Mouse (Mus musculus): ENCODE results near the gene Gm10842.
"Not testable (repeated sequence)": the region's sequence is repeated elsewhere in the genome, so short reads cannot be mapped to it uniquely, and the experiment has no call there.

Gene Gm10842

DNA sequence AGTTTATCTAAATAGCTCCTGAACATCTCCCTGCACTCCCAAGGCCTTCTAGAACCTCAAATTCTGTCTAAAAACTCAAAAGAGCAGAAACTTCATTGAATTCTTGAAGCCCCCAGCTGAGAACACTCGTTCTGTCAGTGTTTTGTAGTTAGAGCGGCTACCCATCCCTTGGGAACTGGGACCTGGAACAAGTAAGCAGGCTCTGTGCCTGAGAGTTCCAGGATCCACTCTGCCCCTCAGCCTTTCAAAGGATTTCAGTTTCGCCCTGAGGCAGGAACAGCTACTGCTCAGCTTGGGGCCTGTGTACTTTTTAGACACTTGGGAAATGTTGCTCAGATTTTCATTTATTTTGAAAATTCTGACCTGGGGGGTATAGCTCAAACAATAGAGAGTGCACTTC lies at the start of gene Gm10842:
TSS of gene Gm10842 (plus strand) at position 301 of the 400 bp plus-strand sequence.
- no peak for DNase-seq (ENCODE audit: low read depth, low spot score)
- Histone ChIP-seq H3K36me3 (ENCODE audit: control insufficient read depth, insufficient read depth, low read length, poor library complexity, severe bottlenecking) (no peaks in the 10 kb centered on the region), H3K27me3 (ENCODE audit: control insufficient read depth, insufficient read depth, low read length, poor library complexity, severe bottlenecking) (no peaks in the 10 kb centered on the region)

GRCm38 (mm10) chr11:105112448-105112847 lies 34.2 kb upstream of the Gm10842 start:
- DNase-seq (ENCODE audit: low read depth, low spot score); H3K36me3 ChIP-seq (ENCODE audit: control insufficient read depth, insufficient read depth, low read length, poor library complexity, severe bottlenecking); H3K27me3 ChIP-seq (ENCODE audit: control insufficient read depth, insufficient read depth, low read length, poor library complexity, severe bottlenecking): not testable (repeated sequence)

GRCm38 (mm10) chr11:105117814-105118213 lies 28.9 kb upstream of the Gm10842 start:
- Histone ChIP-seq H3K36me3 (ENCODE audit: control insufficient read depth, insufficient read depth, low read length, poor library complexity, severe bottlenecking) (no peaks in the 10 kb centered on the region), H3K27me3 (ENCODE audit: control insufficient read depth, insufficient read depth, low read length, poor library complexity, severe bottlenecking) (0 out of 2 replicates have a peak, but pooled peaks cover 2% of the 10 kb centered on the region)
- DNase-seq (ENCODE audit: low read depth, low spot score) = no peak

GRCm38 (mm10) chr11:105120551-105121061 lies 26.1 kb upstream of the Gm10842 start:
- H3K36me3 ChIP-seq (ENCODE audit: control insufficient read depth, insufficient read depth, low read length, poor library complexity, severe bottlenecking) = no peaks in the 10 kb centered on the region
- DNase-seq (ENCODE audit: low read depth, low spot score) = no peak

GRCm38 (mm10) chr11:105121792-105122191 lies 24.9 kb upstream of the Gm10842 start:
- H3K36me3 ChIP-seq (ENCODE audit: control insufficient read depth, insufficient read depth, low read length, poor library complexity, severe bottlenecking); H3K27me3 ChIP-seq (ENCODE audit: control insufficient read depth, insufficient read depth, low read length, poor library complexity, severe bottlenecking); DNase-seq (ENCODE audit: low read depth, low spot score): not testable (repeated sequence)

More at GRCm38 (mm10) chr11:105120551-105121061, 26.1 kb upstream of the Gm10842 start:
- H3K27me3 ChIP-seq (ENCODE audit: control insufficient read depth, insufficient read depth, low read length, poor library complexity, severe bottlenecking) = 0 out of 2 replicates have a peak, but pooled peaks cover 2% of the 10 kb centered on the region

DNA sequence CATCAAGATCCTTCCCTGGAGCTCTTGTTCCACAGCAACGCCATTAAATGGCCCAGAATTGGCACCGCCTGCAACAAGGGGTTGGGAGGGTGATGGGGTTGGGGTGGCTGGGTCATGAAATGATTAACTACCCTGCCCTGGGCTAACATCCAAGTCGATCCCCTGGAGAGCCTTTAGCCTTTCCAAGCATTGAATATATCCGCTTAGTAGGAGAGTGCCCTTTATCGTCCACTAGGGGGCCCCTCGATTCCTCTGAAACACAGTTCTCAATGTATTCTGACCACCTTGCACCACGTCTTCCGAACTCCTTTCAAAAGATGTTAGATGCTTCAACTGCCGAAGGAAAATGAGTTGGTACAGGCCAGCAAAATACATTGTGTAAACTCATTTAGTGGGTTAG lies 22.7 kb upstream of the Gm10842 start:
- Histone ChIP-seq H3K36me3 (ENCODE audit: control insufficient read depth, insufficient read depth, low read length, poor library complexity, severe bottlenecking) (no peaks in the 10 kb centered on the region), H3K27me3 (ENCODE audit: control insufficient read depth, insufficient read depth, low read length, poor library complexity, severe bottlenecking) (no peaks in the 10 kb centered on the region)
- peak; percentile 66 for DNase-seq (ENCODE audit: low read depth, low spot score)

- no peaks in the 10 kb centered on the region for H3K27me3 ChIP-seq (ENCODE audit: control insufficient read depth, insufficient read depth, low read length, poor library complexity, severe bottlenecking)
- H3K36me3 ChIP-seq (ENCODE audit: control insufficient read depth, insufficient read depth, low read length, poor library complexity, severe bottlenecking) = no peaks in the 10 kb centered on the region
- peak; percentile 90 for DNase-seq (ENCODE audit: low read depth, low spot score)
Measured at GRCm38 (mm10) chr11:105125735-105126519, 20.8 kb upstream of the Gm10842 start, which contains the start of gene Mettl2. TSS of gene Mettl2 (plus strand) at chr11:105126425.

DNA sequence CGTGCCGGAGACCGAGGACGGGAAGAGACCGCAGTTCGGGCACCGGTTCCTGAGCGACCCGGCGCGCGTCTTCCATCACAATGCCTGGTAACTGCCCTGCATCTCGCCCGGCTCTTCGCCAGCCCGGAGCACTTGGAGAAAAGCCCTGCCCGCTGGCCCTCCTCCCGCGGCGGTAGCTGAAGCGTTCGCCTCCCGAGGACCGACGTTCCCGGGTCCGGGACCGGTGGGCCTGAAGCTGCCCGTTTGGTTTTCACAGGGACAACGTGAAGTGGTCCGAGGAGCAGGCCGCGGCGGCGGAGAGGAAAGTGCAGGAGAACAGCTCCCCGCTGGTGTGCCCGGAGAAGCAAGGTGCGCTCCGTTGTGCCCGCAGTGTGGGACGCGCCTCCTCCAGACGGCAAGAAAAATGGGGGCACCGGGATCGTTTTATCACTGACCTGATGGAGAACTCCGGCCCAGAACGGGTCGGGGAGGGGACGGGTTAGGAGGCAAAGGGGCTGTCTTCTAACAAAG lies 20.1 kb upstream of the Gm10842 start:
- DNase-seq (ENCODE audit: low read depth, low spot score) = no peak
- Histone ChIP-seq H3K27me3 (ENCODE audit: control insufficient read depth, insufficient read depth, low read length, poor library complexity, severe bottlenecking) (no peaks in the 10 kb centered on the region), H3K36me3 (ENCODE audit: control insufficient read depth, insufficient read depth, low read length, poor library complexity, severe bottlenecking) (no peaks in the 10 kb centered on the region)

- Histone ChIP-seq H3K36me3 (ENCODE audit: control insufficient read depth, insufficient read depth, low read length, poor library complexity, severe bottlenecking) (peaks cover 13% of the 10 kb centered on the region), H3K27me3 (ENCODE audit: control insufficient read depth, insufficient read depth, low read length, poor library complexity, severe bottlenecking) (no peaks in the 10 kb centered on the region)
- DNase-seq (ENCODE audit: low read depth, low spot score) = no peak
Measured at GRCm38 (mm10) chr11:105135692-105136091, 11.0 kb upstream of the Gm10842 start.

DNA sequence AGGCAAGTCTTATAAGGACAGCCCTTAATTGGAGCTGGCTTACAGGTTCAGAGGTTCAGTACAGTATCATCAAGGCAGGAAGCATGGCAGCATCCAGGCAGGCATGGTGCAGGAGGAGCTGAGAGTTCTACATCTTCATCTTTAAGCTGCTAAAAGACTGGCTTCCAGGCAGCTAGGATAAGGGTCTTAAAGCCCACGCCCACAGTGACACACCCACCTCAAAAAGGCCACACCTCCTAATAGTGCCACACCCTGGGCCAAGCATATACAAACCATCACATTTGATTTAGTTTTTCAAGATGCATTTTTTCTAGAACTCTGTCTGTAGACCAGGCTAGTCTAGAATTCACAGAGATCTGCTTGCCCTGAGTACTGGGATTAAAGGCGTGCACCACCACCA lies 9.4 kb upstream of the Gm10842 start:
- H3K27me3 ChIP-seq (ENCODE audit: control insufficient read depth, insufficient read depth, low read length, poor library complexity, severe bottlenecking); DNase-seq (ENCODE audit: low read depth, low spot score): not testable (repeated sequence)
- peaks cover 16% of the 10 kb centered on the region for H3K36me3 ChIP-seq (ENCODE audit: control insufficient read depth, insufficient read depth, low read length, poor library complexity, severe bottlenecking)

- DNase-seq (ENCODE audit: low read depth, low spot score); H3K27me3 ChIP-seq (ENCODE audit: control insufficient read depth, insufficient read depth, low read length, poor library complexity, severe bottlenecking): not testable (repeated sequence)
- peaks cover 11% of the 10 kb centered on the region for H3K36me3 ChIP-seq (ENCODE audit: control insufficient read depth, insufficient read depth, low read length, poor library complexity, severe bottlenecking)
Measured at GRCm38 (mm10) chr11:105140512-105140911, 6.2 kb upstream of the Gm10842 start.

GRCm38 (mm10) chr11:105141115-105141514 lies 5.6 kb upstream of the Gm10842 start:
- Histone ChIP-seq H3K36me3 (ENCODE audit: control insufficient read depth, insufficient read depth, low read length, poor library complexity, severe bottlenecking) (peaks cover 11% of the 10 kb centered on the region), H3K27me3 (ENCODE audit: control insufficient read depth, insufficient read depth, low read length, poor library complexity, severe bottlenecking) (no peaks in the 10 kb centered on the region)
- no peak for DNase-seq (ENCODE audit: low read depth, low spot score)

DNA sequence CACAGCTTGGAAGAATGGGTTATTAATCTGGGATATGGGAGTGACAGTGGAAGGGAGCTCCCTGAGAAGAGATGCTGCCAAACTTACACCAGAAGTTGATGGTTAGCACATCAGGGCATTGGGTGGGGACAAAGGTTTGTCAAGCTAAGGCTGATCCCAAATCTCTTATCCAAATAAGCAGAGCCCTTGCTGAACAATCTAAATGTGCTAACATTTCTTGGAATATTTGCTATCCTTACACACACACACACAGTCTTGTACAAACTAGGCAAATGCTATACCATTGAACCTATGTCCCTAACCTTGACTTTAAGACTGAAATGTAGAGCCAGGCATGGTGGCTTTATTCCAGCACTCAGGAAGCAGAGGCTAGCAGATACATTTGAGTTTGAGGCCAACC lies 3.1 kb upstream of the Gm10842 start:
- DNase-seq (ENCODE audit: low read depth, low spot score) = no peak

GRCm38 (mm10) chr11:105144084-105144483 lies 2.6 kb upstream of the Gm10842 start:
- no peaks in the 10 kb centered on the region for H3K27me3 ChIP-seq (ENCODE audit: control insufficient read depth, insufficient read depth, low read length, poor library complexity, severe bottlenecking)
- H3K36me3 ChIP-seq (ENCODE audit: control insufficient read depth, insufficient read depth, low read length, poor library complexity, severe bottlenecking) = peaks cover 9% of the 10 kb centered on the region
- no peak for DNase-seq (ENCODE audit: low read depth, low spot score)

More for the DNA sequence above, 3.1 kb upstream of the Gm10842 start:
- Histone ChIP-seq H3K27me3 (ENCODE audit: control insufficient read depth, insufficient read depth, low read length, poor library complexity, severe bottlenecking) (no peaks in the 10 kb centered on the region), H3K36me3 (ENCODE audit: control insufficient read depth, insufficient read depth, low read length, poor library complexity, severe bottlenecking) (peaks cover 9% of the 10 kb centered on the region)

DNA sequence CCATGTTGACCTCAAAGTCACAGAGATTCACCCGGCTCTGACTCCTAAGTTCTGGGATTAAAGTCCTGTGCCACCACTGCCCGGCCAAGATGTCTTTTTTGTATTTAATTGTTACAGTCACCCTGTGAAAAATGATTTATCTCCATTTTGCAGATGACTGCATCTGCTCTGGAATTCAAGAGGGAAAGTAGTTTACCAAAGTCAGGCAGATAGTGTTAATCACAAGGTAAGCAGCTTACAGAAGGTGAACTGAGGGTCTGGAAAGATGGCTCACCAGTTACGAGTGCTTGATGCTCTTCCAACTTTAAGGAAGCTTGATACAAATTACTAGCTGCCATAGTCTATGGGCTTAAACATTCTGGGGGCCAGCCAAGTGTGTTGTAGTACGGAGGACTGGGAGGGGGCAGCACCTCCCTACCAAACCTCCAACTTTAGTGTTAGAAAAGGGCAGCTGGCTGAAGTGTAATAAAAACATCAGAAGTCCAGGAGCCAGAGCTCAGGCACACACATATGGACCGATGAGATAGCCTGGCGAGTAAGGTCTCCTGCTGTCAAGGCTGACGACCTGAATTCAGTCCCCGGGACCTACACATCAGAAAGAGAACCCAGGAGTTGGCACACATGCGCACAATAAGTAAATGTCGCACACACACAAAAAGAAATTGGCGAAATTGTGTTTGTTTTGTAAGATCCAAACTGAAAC lies 2.0 kb upstream of the Gm10842 start:
- H3K36me3 ChIP-seq (ENCODE audit: control insufficient read depth, insufficient read depth, low read length, poor library complexity, severe bottlenecking) = peaks cover 7% of the 10 kb centered on the region
- DNase-seq (ENCODE audit: low read depth, low spot score) = no peak
- no peaks in the 10 kb centered on the region for H3K27me3 ChIP-seq (ENCODE audit: control insufficient read depth, insufficient read depth, low read length, poor library complexity, severe bottlenecking)
